Mouse (Mus musculus) adrenal gland, adult 18-20 months (tissue): ENCODE measurements around the gene Mypop. TPM values are rescaled to one million over a fixed set of nuclear protein-coding genes. Genes with fewer than 3 reads are reported as not detected.

Source experiments
- total RNA-seq, 2 experiments: library from RNA; stranded (reverse); gene quantifications; 1 replicate in 1 of 2; 2 replicates in 1 of 2; pipeline ENCODE4 v1.2.3; 2021

The Mypop gene
- total RNA-seq, 2 experiments from 2014 or later: 9.3 to 12.2 TPM

Other genes with a start within 250 kb of the Mypop start
- gene Psg19, start 192.7 kb upstream of the Mypop start, total RNA-seq: not detected
- not detected for gene Psg17, start 169.6 kb upstream of the Mypop start, total RNA-seq
- 1 to 10 TPM; 8.1 to 10.0 TPM for gene Mill2, start 151.3 kb upstream of the Mypop start, total RNA-seq
- 1 to 10 TPM; 1.1 to 2.8 TPM for gene Pglyrp1, start 119.9 kb upstream of the Mypop start, total RNA-seq
- 10 to 100 TPM in 1 of 2 experiments, 1 to 10 TPM in 1; 9.9 to 10.7 TPM for gene Ccdc61, start 80.8 kb upstream of the Mypop start, total RNA-seq
- 1 to 10 TPM; 3.8 to 5.1 TPM for gene Nova2, start 65.4 kb upstream of the Mypop start, total RNA-seq
- gene Nanos2, start 3.8 kb upstream of the Mypop start, total RNA-seq: not detected
- gene Irf2bp1, start 12.8 kb downstream of the Mypop start, total RNA-seq: 10 to 100 TPM; 42.9 to 47.0 TPM
- gene Foxa3, start 32.3 kb downstream of the Mypop start, total RNA-seq: not detected
- gene Sympk, start 33.1 kb downstream of the Mypop start, total RNA-seq: 100 to 1,000 TPM in 1 of 2 experiments, 10 to 100 TPM in 1; 92.0 to 105 TPM
- gene Rsph6a, start 63.4 kb downstream of the Mypop start, total RNA-seq: not detected
- 10 to 100 TPM; 48.3 to 49.1 TPM for gene Dmwd, start 85.0 kb downstream of the Mypop start, total RNA-seq
- gene Dmpk, start 92.6 kb downstream of the Mypop start, total RNA-seq: 100 to 1,000 TPM; 127 to 137 TPM
- gene Six5, start 103.3 kb downstream of the Mypop start, total RNA-seq: 10 to 100 TPM; 13.0 to 14.7 TPM
- gene Gm4969, start 127.1 kb downstream of the Mypop start, total RNA-seq: not detected
- gene Fbxo46, start 128.6 kb downstream of the Mypop start, total RNA-seq: 10 to 100 TPM; 12.6 to 15.4 TPM
- gene Qpctl, start 158.0 kb downstream of the Mypop start, total RNA-seq: 10 to 100 TPM; 13.6 to 14.6 TPM
- gene Snrpd2, start 158.5 kb downstream of the Mypop start, total RNA-seq: 10 to 100 TPM; 81.7 to 89.5 TPM
- gene Gipr, start 174.9 kb downstream of the Mypop start, total RNA-seq: under 1 TPM; 0.60 to 0.70 TPM
- 10 to 100 TPM; 33.9 to 43.9 TPM for gene Eml2, start 185.2 kb downstream of the Mypop start, total RNA-seq
- 10 to 100 TPM in 1 of 2 experiments, 1 to 10 TPM in 1; 7.7 to 17.3 TPM for gene Gpr4, start 221.3 kb downstream of the Mypop start, total RNA-seq
- gene Opa3, start 237.1 kb downstream of the Mypop start, total RNA-seq: 10 to 100 TPM; 40.8 to 56.7 TPM